Mouse (Mus musculus) liver, embryonic 16.5 days (tissue): ENCODE measurements around the gene Akap2. TPM values are rescaled to one million over a fixed set of nuclear protein-coding genes. Genes with fewer than 3 reads are reported as not detected.

ENCODE experiments used
- ATAC-seq: fragments of 200-750 bp; cut with Nextera tagmentation; 2 replicates; pipeline ENCODE4 v1.8.0; 2017; ENCODE audit warnings: low read depth, mild to moderate bottlenecking, moderate number of reproducible peaks, moderate library complexity
- H3K27ac ChIP-seq: fragments of 300-500 bp; sonication (generic); 2 replicates; pipeline ENCODE4 v1.5.1; 2014; ENCODE audit warnings: mild to moderate bottlenecking, low read length
- H3K27me3 ChIP-seq: fragments of 300-500 bp; sonication (generic); 2 replicates; pipeline ENCODE4 v1.6.1; 2014; ENCODE audit warnings: low read depth, low read length, mixed read lengths; ENCODE audit not compliant: control insufficient read depth, insufficient read depth
- H3K36me3 ChIP-seq: fragments of 300-500 bp; sonication (generic); 2 replicates; pipeline ENCODE4 v1.6.1; 2014; ENCODE audit warnings: mild to moderate bottlenecking; ENCODE audit not compliant: control insufficient read depth, insufficient read depth
- H3K4me1 ChIP-seq: fragments of 300-500 bp; sonication (generic); 2 replicates; pipeline ENCODE4 v1.6.1; 2014; ENCODE audit warnings: low read depth, low read length, mixed read lengths; ENCODE audit not compliant: control insufficient read depth
- H3K4me2 ChIP-seq: fragments of 300-500 bp; sonication (generic); 2 replicates; pipeline ENCODE4 v1.6.1; 2014; ENCODE audit warnings: low read depth, low read length, mixed read lengths
- H3K4me3 ChIP-seq: fragments of 300-500 bp; sonication (generic); 2 replicates; pipeline ENCODE4 v1.5.1; 2014; ENCODE audit warnings: low read depth, mild to moderate bottlenecking, low read length
- H3K9ac ChIP-seq: fragments of 300-500 bp; sonication (generic); 2 replicates; pipeline ENCODE4 v1.6.1; 2014; ENCODE audit warnings: low read depth, low read length
- H3K9me3 ChIP-seq: fragments of 300-500 bp; sonication (generic); replicated peaks from 2 replicates; pipeline ENCODE4 v1.6.1; 2016; ENCODE audit warnings: low read length; ENCODE audit not compliant: control insufficient read depth
- WGBS: fragments of 180-500 bp; shearing (Covaris S2); extraction: QIAGEN DNeasy Blood & Tissue Kit; methylation state at CpG from one replicate; pipeline ENCODE4 v1.1.7; 2014; ENCODE audit not compliant: insufficient replicate concordance; 5-methylcytosine and 5-hydroxymethylcytosine counted together
- polyA plus RNA-seq: library from polyadenylated mRNA; unstranded; fragments of >200 nt; fragmentation: Nextera tagmentation; extraction: Ambion mirVana; gene quantifications from 2 replicates; pipeline ENCODE4 v1.2.1, GENCODE M21; 2015

Gene Akap2
- polyA plus RNA-seq, 1 experiment from 2014 or later = 2.0 TPM

DNA sequence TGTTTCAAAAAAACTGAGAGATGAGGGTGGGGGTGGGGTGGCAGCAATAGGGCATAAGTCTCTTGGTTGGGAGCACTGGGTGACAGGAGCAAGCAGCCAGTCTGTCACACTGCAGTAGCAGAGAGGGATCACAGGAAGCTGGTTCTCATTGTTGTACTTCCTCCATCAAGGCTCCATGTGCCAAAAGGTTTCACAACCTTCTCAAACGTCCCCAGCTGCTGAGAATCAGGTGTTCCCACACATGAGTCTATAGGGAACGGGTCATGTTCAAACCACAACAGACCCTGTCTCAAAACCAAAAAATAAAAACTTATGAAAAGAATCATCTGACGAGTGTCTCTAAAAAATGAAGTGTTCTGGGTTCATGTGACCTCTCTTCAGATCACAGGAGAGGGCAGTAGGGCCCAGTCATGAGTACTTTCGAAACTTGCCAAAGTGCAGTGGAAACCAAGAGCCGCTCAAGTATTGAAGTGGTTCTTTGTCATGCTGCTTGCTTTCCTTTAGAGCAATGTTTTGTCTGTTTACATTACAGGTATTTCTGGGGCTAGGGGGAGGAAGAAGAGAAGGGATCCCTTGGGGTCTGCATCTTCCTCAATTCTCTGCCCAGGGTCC is 213.2 kb downstream of the Akap2 start:
- Histone ChIP-seq H3K4me2 (no peak overlapping the region), H3K27me3 (no peaks in the 10 kb centered on the region), H3K36me3 (no peaks in the 10 kb centered on the region), H3K4me3 (no peak overlapping the region), H3K9ac (no peak overlapping the region), H3K27ac (no peak overlapping the region), H3K4me1 (no peaks in the 10 kb centered on the region), H3K9me3 (no peaks in the 10 kb centered on the region)
- 42% methylated on average over 5 of the region's 5 CpGs for WGBS
- no peak for ATAC-seq

- Histone ChIP-seq H3K9ac (no peak overlapping the region), H3K4me1 (no peaks in the 10 kb centered on the region), H3K36me3 (no peaks in the 10 kb centered on the region), H3K4me2 (no peak overlapping the region), H3K27ac (no peak overlapping the region), H3K27me3 (no peaks in the 10 kb centered on the region), H3K9me3 (no peaks in the 10 kb centered on the region), H3K4me3 (no peak overlapping the region)
- no peak for ATAC-seq
- whole genome bisulfite sequencing = 45% methylated on average over 5 of the region's 5 CpGs
Measured at GRCm38 (mm10) chr4:57934181-57934580, 216.7 kb downstream of the Akap2 start.

DNA sequence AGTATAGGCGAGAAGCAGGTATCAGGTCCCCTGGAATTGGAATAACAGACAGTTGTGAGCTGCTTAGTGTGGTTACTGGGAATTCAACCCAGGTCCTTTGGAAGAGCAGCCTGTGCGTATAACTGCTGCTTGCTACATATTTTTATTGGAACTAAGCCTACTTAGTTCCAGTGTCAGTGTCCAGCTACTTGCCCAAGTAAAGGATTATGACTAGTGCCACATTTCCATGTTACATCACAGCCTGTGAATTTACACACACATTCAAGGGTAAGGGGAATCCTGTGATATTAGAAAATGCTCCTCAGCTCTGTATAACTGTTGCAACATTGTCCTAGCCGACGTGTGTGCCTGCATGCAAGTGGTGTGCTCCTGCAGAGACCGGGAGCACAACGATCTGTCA is 219.8 kb downstream of the Akap2 start:
- Histone ChIP-seq H3K4me3 (no peak overlapping the region), H3K36me3 (no peaks in the 10 kb centered on the region), H3K9ac (no peak overlapping the region), H3K27ac (no peak overlapping the region), H3K27me3 (no peaks in the 10 kb centered on the region), H3K4me2 (no peak overlapping the region), H3K4me1 (no peaks in the 10 kb centered on the region), H3K9me3 (no peaks in the 10 kb centered on the region)
- WGBS = 64% methylated on average over 6 of the region's 6 CpGs
- no peak for ATAC-seq

- Histone ChIP-seq H3K27me3 (no peaks in the 10 kb centered on the region), H3K36me3 (peaks cover 10% of the 10 kb centered on the region), H3K27ac (no peak overlapping the region), H3K4me3 (no peak overlapping the region), H3K4me1 (no peaks in the 10 kb centered on the region), H3K4me2 (no peak overlapping the region), H3K9ac (no peak overlapping the region), H3K9me3 (no peaks in the 10 kb centered on the region)
- 53% methylated on average over 4 of the region's 4 CpGs for WGBS
- ATAC-seq = no peak
Measured at GRCm38 (mm10) chr4:57940631-57941030, 223.2 kb downstream of the Akap2 start.

DNA sequence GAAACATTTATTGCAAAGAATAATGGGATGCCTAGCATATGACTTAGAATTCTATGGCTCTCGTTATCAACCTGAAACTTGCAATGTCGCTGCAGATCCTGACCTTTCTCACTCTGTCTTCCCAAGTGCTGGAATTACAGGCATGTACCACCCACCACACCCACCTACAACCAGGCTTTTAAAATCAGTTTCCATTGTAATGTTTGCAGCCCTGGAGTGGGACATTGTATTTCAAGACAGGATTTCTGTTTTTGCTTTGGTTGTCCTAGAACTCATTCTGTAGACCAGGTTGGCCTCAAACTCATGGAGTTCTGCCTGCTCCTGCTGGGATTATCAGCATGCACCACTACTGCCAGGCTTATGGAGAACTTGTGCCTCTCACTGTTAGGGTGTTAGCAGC is 225.4 kb downstream of the Akap2 start:
- Histone ChIP-seq H3K9me3 (no peaks in the 10 kb centered on the region), H3K4me1 (no peaks in the 10 kb centered on the region), H3K27me3 (no peaks in the 10 kb centered on the region), H3K4me2 (no peak overlapping the region), H3K4me3 (no peak overlapping the region), H3K9ac (no peak overlapping the region), H3K36me3 (peaks cover 16% of the 10 kb centered on the region), H3K27ac (no peak overlapping the region)
- no peak for ATAC-seq
- 75% methylated on average over 2 of the region's 2 CpGs for WGBS

Other genes starting within 250 kb of the Akap2 start
- gene Pakap, start 149.5 kb upstream of the Akap2 start, polyA plus RNA-seq = 1.4 and 1.7 TPM in 2 replicates
- gene D630039A03Rik, start 198.6 kb downstream of the Akap2 start, polyA plus RNA-seq = 0.16 and 0.27 TPM in 2 replicates
- gene Txn1, start 238.8 kb downstream of the Akap2 start, polyA plus RNA-seq = 187 and 207 TPM in 2 replicates